Mouse (Mus musculus) heart, embryonic 13.5 days (tissue): ENCODE data around the gene Ssbp4. TPM values are rescaled to one million over a fixed set of nuclear protein-coding genes. Genes with fewer than 3 reads are reported as not detected.

Source experiments
- polyA plus RNA-seq: library from polyadenylated mRNA; unstranded; fragments of >200 nt; fragmentation: Nextera tagmentation; extraction: Ambion mirVana; gene quantifications from 2 replicates; pipeline ENCODE4 v1.2.1, GENCODE M21; 2015

Ssbp4 gene
- polyA plus RNA-seq, 1 experiment from 2014 or later: 63.3 TPM

Other genes starting within 250 kb of the Ssbp4 start
- 3.5 TPM in 2 replicates for gene Comp, start 235.3 kb downstream of the Ssbp4 start, polyA plus RNA-seq
- 9.7 and 12.4 TPM in 2 replicates for gene Crtc1, start 169.3 kb downstream of the Ssbp4 start, polyA plus RNA-seq
- 11.2 and 12.4 TPM in 2 replicates for gene Klhl26, start 131.9 kb downstream of the Ssbp4 start, polyA plus RNA-seq
- 0.45 and 0.76 TPM in 2 replicates for gene Tmem59l, start 121.5 kb downstream of the Ssbp4 start, polyA plus RNA-seq
- 3.7 and 5.5 TPM in 2 replicates for gene Crlf1, start 115.7 kb downstream of the Ssbp4 start, polyA plus RNA-seq
- gene Rex1bd, start 102.1 kb downstream of the Ssbp4 start, polyA plus RNA-seq: 116 and 125 TPM in 2 replicates
- gene Uba52, start 98.1 kb downstream of the Ssbp4 start, polyA plus RNA-seq: 842 and 891 TPM in 2 replicates
- 240 and 251 TPM in 2 replicates for gene Fkbp8, start 81.1 kb downstream of the Ssbp4 start, polyA plus RNA-seq
- 65.8 and 71.2 TPM in 2 replicates for gene Kxd1, start 80.9 kb downstream of the Ssbp4 start, polyA plus RNA-seq
- gene Ell, start 69.4 kb downstream of the Ssbp4 start, polyA plus RNA-seq: 11.6 and 12.5 TPM in 2 replicates
- 135 and 145 TPM in 2 replicates for gene Isyna1, start 14.5 kb downstream of the Ssbp4 start, polyA plus RNA-seq
- gene Lrrc25, start 7.3 kb upstream of the Ssbp4 start, polyA plus RNA-seq: 1.5 and 2.7 TPM in 2 replicates
- gene Gdf15, start 23.6 kb upstream of the Ssbp4 start, polyA plus RNA-seq: 0.86 and 1.2 TPM in 2 replicates
- 33.7 and 37.3 TPM in 2 replicates for gene Pgpep1, start 51.5 kb upstream of the Ssbp4 start, polyA plus RNA-seq
- 269 and 297 TPM in 2 replicates for gene Lsm4, start 64.4 kb upstream of the Ssbp4 start, polyA plus RNA-seq
- gene Jund, start 90.1 kb upstream of the Ssbp4 start, polyA plus RNA-seq: 68.6 and 76.9 TPM in 2 replicates
- not detected in 2 replicates for gene Iqcn, start 94.6 kb upstream of the Ssbp4 start, polyA plus RNA-seq
- gene Gm3336, start 109.7 kb upstream of the Ssbp4 start, polyA plus RNA-seq: not detected in 2 replicates
- 0.14 TPM in 1 of 2 replicates, not detected in the other for gene Pde4c, start 114.8 kb upstream of the Ssbp4 start, polyA plus RNA-seq
- 17.4 and 23.2 TPM in 2 replicates for gene Rab3a, start 145.8 kb upstream of the Ssbp4 start, polyA plus RNA-seq
- gene Mpv17l2, start 152.1 kb upstream of the Ssbp4 start, polyA plus RNA-seq: 41.6 and 48.4 TPM in 2 replicates
- gene Pik3r2, start 167.8 kb upstream of the Ssbp4 start, polyA plus RNA-seq: 34.9 and 36.5 TPM in 2 replicates
- gene Mast3, start 196.2 kb upstream of the Ssbp4 start, polyA plus RNA-seq: 5.6 and 6.7 TPM in 2 replicates
- gene Il12rb1, start 199.6 kb upstream of the Ssbp4 start, polyA plus RNA-seq: not detected in 2 replicates
- gene Arrdc2, start 230.8 kb upstream of the Ssbp4 start, polyA plus RNA-seq: 1.9 and 2.4 TPM in 2 replicates